Mouse (Mus musculus) adrenal gland, adult 10 weeks (tissue): ENCODE data around the gene Pou4f1. TPM values are rescaled to one million over a fixed set of nuclear protein-coding genes. Genes with fewer than 3 reads are reported as not detected.

Source experiments
- polyA plus RNA-seq: library from polyadenylated mRNA; stranded (reverse); fragments of 350-450 nt; fragmentation: Illumina TruSeq; extraction: RNeasy Lipid Tissue Mini Kit (QIAGEN cat#74804); gene quantifications from one replicate; pipeline ENCODE4 v1.2.3, GENCODE M21; 2014; ENCODE audit warnings: low read depth, low replicate concordance

Gene Pou4f1
- 3.5 TPM for polyA plus RNA-seq

GRCm38 (mm10) chr14:104467966-104468622, at the start of gene Pou4f1:
TSS of gene Pou4f1 (minus strand) at chr14:104467999.

Other genes with a start within 250 kb of the Pou4f1 start
- gene Rnf219, start 54.6 kb upstream of the Pou4f1 start, polyA plus RNA-seq, result 10.8 TPM